Mouse (Mus musculus): ENCODE data around the gene Ints14. TPM values are rescaled to one million over a fixed set of nuclear protein-coding genes. Genes with fewer than 3 reads are reported as not detected.
A peak's percentile ranks its signal among the peaks of the same experiment; 100 is the strongest.

Gene Ints14
- total and polyA plus RNA-seq, 3 experiments: 36.4 to 50.1 (median 43.2) TPM

DNA sequence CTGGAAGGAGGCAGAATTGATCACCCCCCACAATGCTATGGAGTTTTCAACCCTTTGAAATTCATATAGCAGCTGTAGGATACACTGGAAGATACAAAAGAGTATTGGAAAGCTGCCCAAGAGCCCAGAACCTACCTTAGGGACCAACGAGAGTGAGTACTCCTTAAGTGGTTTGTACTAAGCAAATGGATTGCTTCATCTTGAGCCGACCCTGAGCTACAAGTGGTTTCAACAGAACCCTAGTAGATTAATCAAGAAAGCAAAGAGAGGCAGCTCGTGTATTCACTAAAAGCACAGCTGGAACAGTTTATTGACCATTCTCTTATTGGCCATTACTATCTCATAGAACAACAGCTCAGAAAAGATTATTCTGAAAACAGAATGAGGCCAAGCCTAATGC lies 58.4 kb downstream of the Ints14 start:
- Histone ChIP-seq H3K9me3 (replicated peaks) (no peaks in the 10 kb centered on the region), H3K27me3 (ENCODE audit: insufficient read depth, low read length) (no peaks in the 10 kb centered on the region), H3K36me3 (replicated peaks) (peaks cover 23% of the 10 kb centered on the region), H3K4me1 (ENCODE audit: insufficient read depth, low read depth, low read length) (peaks cover 70% of the 10 kb centered on the region), H3K4me3 (ENCODE audit: low read depth, low read length) (peak overlapping the region; percentile 43; the same call in 1 of the 2 replicates)
- TF ChIP-seq POLR2AphosphoS5 (IDR thresholded peaks at IDR 0.05; ENCODE audit: insufficient replicate concordance, low read depth, low read length) (no peak), GATA1 (IDR thresholded peaks at IDR 0.05; ENCODE audit: borderline replicate concordance, low read length) (no peak), TAL1 (conservative IDR thresholded peaks at IDR 0.05; ENCODE audit: low read depth, low read length) (no peak), CTCF (IDR thresholded peaks at IDR 0.05; ENCODE audit: low read depth, low read length) (no peak), GATA2 (IDR thresholded peaks at IDR 0.05; ENCODE audit: borderline replicate concordance, low read depth, low read length) (no peak)
- DNase-seq (ENCODE audit: low spot score) (no peak), ATAC-seq (ENCODE audit: extremely low read depth, insufficient number of reproducible peaks, low FRiP score, poor library complexity, severe bottlenecking) (no peak)

DNA sequence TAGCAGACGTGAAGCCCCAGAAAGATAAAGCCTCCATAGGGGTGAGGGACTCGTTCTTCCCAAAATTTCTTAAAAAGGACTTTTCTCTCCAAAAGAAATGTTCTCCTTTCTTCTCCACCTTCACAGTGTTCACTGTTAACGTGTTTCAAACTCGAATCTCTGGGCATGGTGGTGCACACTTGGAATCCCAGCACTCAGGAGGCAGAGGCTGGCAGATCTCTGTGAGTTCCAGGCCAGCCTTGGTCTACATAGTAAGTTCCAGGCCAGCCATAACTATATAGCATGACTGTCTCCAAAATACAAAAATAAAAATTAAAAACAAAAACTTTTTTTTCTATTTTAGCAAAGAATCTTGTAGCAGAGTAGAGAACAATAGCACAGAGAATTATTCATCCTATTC lies 59.4 kb downstream of the Ints14 start:
- Histone ChIP-seq H3K9me3 (replicated peaks) (0 out of 2 replicates have a peak, but pooled peaks cover 1% of the 10 kb centered on the region), H3K36me3 (replicated peaks) (peaks cover 17% of the 10 kb centered on the region), H3K4me3 (ENCODE audit: low read depth, low read length) (no peak overlapping the region; the same call in 1 of the 2 replicates), H3K27me3 (ENCODE audit: insufficient read depth, low read length) (peaks cover 3% of the 10 kb centered on the region; the same call in 1 of the 2 replicates), H3K4me1 (ENCODE audit: insufficient read depth, low read depth, low read length) (peaks cover 66% of the 10 kb centered on the region)
- no peak for TF ChIP-seq GATA2 (IDR thresholded peaks at IDR 0.05; ENCODE audit: borderline replicate concordance, low read depth, low read length)
- no peak for TF ChIP-seq GATA1 (IDR thresholded peaks at IDR 0.05; ENCODE audit: borderline replicate concordance, low read length)
- no peak for TF ChIP-seq TAL1 (conservative IDR thresholded peaks at IDR 0.05; ENCODE audit: low read depth, low read length)
- TF ChIP-seq POLR2AphosphoS5 (IDR thresholded peaks at IDR 0.05; ENCODE audit: insufficient replicate concordance, low read depth, low read length): no peak
- no peak for TF ChIP-seq CTCF (IDR thresholded peaks at IDR 0.05; ENCODE audit: low read depth, low read length)
- no peak for ATAC-seq (ENCODE audit: extremely low read depth, insufficient number of reproducible peaks, low FRiP score, poor library complexity, severe bottlenecking)
- DNase-seq (ENCODE audit: low spot score): no peak

GRCm38 (mm10) chr9:65020991-65021886 lies 60.5 kb downstream of the Ints14 start, which contains the start of gene Hacd3:
Gene Hacd3, minus strand, starts transcription at chr9:65021693.
- Histone ChIP-seq H3K36me3 (replicated peaks) (peaks cover 11% of the 10 kb centered on the region), H3K9me3 (replicated peaks) (0 out of 2 replicates have a peak, but pooled peaks cover 4% of the 10 kb centered on the region), H3K27me3 (ENCODE audit: insufficient read depth, low read length) (peaks cover 6% of the 10 kb centered on the region; the same call in 1 of the 2 replicates), H3K4me1 (ENCODE audit: insufficient read depth, low read depth, low read length) (peaks cover 55% of the 10 kb centered on the region), H3K4me3 (ENCODE audit: low read depth, low read length) (peak within 1 kb of the TSS; percentile 100)
- ATAC-seq (ENCODE audit: extremely low read depth, insufficient number of reproducible peaks, low FRiP score, poor library complexity, severe bottlenecking): peak; percentile 55
- peak; percentile 91 for DNase-seq (ENCODE audit: low spot score)
- TF ChIP-seq GATA1 (IDR thresholded peaks at IDR 0.05; ENCODE audit: borderline replicate concordance, low read length): no peak
- no peak for TF ChIP-seq TAL1 (conservative IDR thresholded peaks at IDR 0.05; ENCODE audit: low read depth, low read length)
- TF ChIP-seq CTCF (IDR thresholded peaks at IDR 0.05; ENCODE audit: low read depth, low read length): no peak

DNA sequence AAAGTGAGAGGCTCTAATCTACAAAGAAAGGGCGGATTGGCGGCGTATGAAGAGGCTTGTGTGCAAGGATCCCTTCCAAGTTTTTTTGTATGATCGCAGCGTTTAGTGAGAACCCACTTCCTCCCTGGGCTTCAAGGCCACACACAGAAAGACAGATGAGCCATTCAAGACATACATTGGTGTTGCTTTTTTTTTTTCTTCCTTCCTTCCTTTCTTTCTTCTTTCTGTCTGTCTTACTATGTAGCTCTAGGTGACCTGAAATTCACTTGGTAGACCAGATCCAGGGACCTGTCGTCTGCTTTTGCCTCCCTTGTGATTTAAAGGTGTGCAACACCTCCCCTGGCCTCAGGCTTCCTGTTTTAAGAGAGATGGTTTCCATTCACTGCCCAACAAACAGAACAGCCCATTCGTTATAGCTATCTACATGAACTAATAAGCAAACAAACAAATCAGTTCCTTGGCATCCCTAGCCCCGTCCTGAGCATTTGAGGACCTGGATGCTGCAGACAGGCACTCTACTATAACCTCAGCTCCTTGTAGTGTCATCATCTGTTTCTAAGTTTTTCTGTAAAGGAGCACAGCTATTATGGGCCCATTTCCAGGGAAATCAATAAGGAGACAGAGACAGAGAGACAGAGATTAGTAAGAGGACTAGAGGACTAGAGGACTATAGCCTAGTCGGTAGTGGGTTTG lies 61.3 kb downstream of the Ints14 start:
- DNase-seq (ENCODE audit: low spot score) (no peak), ATAC-seq (ENCODE audit: extremely low read depth, insufficient number of reproducible peaks, low FRiP score, poor library complexity, severe bottlenecking) (no peak)
- H3K9me3 ChIP-seq (replicated peaks): 0 out of 2 replicates have a peak, but pooled peaks cover 4% of the 10 kb centered on the region
- TF ChIP-seq GATA2 (IDR thresholded peaks at IDR 0.05; ENCODE audit: borderline replicate concordance, low read depth, low read length) (no peak), POLR2AphosphoS5 (IDR thresholded peaks at IDR 0.05; ENCODE audit: insufficient replicate concordance, low read depth, low read length) (no peak), TAL1 (conservative IDR thresholded peaks at IDR 0.05; ENCODE audit: low read depth, low read length) (no peak), CTCF (IDR thresholded peaks at IDR 0.05; ENCODE audit: low read depth, low read length) (no peak), GATA1 (IDR thresholded peaks at IDR 0.05; ENCODE audit: borderline replicate concordance, low read length) (no peak)
- H3K27me3 ChIP-seq (ENCODE audit: insufficient read depth, low read length): peaks cover 6% of the 10 kb centered on the region; the same call in 1 of the 2 replicates
- H3K4me3 ChIP-seq (ENCODE audit: low read depth, low read length): peak overlapping the region; percentile 100
- H3K36me3 ChIP-seq (replicated peaks): peaks cover 6% of the 10 kb centered on the region
- H3K4me1 ChIP-seq (ENCODE audit: insufficient read depth, low read depth, low read length): peaks cover 48% of the 10 kb centered on the region

DNA sequence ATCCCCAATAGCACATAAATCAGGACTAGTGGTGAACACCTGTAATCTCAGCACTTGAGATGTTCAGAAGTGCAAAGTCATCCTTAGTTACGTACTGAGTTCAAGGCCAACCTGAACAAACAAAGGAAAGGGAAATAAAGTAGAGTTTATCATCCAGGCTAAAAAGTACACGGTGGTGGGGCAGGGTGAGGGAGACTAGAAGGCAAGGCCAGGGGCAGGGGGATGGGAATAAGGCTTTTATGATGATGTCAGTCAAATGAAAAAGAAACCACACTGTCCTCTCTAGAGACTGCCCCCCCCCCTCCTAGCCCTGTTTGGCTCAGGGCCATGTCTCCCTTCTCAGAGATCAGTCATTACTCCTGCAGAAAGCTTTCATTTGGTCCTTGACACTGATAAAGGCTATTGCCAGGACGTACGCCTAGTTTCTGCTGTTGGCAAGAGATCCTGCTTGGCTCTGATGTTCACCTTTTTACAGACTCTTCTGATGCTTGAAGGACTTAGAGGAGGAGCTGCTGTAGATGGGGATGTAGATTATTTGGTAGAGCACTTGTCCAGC lies 62.0 kb downstream of the Ints14 start:
- peaks cover 6% of the 10 kb centered on the region; the same call in 1 of the 2 replicates for H3K27me3 ChIP-seq (ENCODE audit: insufficient read depth, low read length)
- H3K36me3 ChIP-seq (replicated peaks): peaks cover 4% of the 10 kb centered on the region
- no peak for DNase-seq (ENCODE audit: low spot score)
- H3K4me3 ChIP-seq (ENCODE audit: low read depth, low read length): no peak overlapping the region
- peaks cover 46% of the 10 kb centered on the region for H3K4me1 ChIP-seq (ENCODE audit: insufficient read depth, low read depth, low read length)
- TF ChIP-seq TAL1 (conservative IDR thresholded peaks at IDR 0.05; ENCODE audit: low read depth, low read length) (no peak), POLR2AphosphoS5 (IDR thresholded peaks at IDR 0.05; ENCODE audit: insufficient replicate concordance, low read depth, low read length) (no peak), GATA2 (IDR thresholded peaks at IDR 0.05; ENCODE audit: borderline replicate concordance, low read depth, low read length) (no peak), GATA1 (IDR thresholded peaks at IDR 0.05; ENCODE audit: borderline replicate concordance, low read length) (no peak), CTCF (IDR thresholded peaks at IDR 0.05; ENCODE audit: low read depth, low read length) (no peak)
- 0 out of 2 replicates have a peak, but pooled peaks cover 4% of the 10 kb centered on the region for H3K9me3 ChIP-seq (replicated peaks)
- no peak for ATAC-seq (ENCODE audit: extremely low read depth, insufficient number of reproducible peaks, low FRiP score, poor library complexity, severe bottlenecking)

All from G1E (cell line).